Mouse (Mus musculus) v-Abl transformed pro-B cells (cell line): ENCODE data around the gene Gm17720.
"Not testable (repeated sequence)": the region's sequence is repeated elsewhere in the genome, so short reads cannot be mapped to it uniquely, and the experiment has no call there.

ENCODE experiments used
- in situ Hi-C, 2 experiments: fragments of 400-800 bp; cut with MboI; formaldehyde crosslinking; loops; one replicate each; pipeline ENCODE4 v1.15.1; 2025; ENCODE audit not compliant: unreplicated experiment in 2 of 2

The Gm17720 gene

GRCm38 (mm10) chr8:110051208-110051607 is 51.3 kb downstream of the Gm17720 start:
- in situ Hi-C loops: no loop called here

- in situ Hi-C loops: no loop called here
Observed at GRCm38 (mm10) chr8:110040509-110040908, 62.0 kb downstream of the Gm17720 start.

- in situ Hi-C loops: no loop called here
Observed at GRCm38 (mm10) chr8:110039659-110040058, 62.9 kb downstream of the Gm17720 start, which contains the start of gene Chst4. TSS of gene Chst4 (minus strand) at chr8:110039740.

- in situ Hi-C loops: no loop called here
Observed at GRCm38 (mm10) chr8:110039216-110039615, 63.3 kb downstream of the Gm17720 start.

GRCm38 (mm10) chr8:110036156-110036555 is 66.4 kb downstream of the Gm17720 start:
- in situ Hi-C loops: no loop called here

GRCm38 (mm10) chr8:110034331-110034730 is 68.2 kb downstream of the Gm17720 start:
- in situ Hi-C loops: no loop called here

- in situ Hi-C loops: not testable (repeated sequence)
Observed at GRCm38 (mm10) chr8:110033771-110034170, 68.8 kb downstream of the Gm17720 start.
